Mouse (Mus musculus): ENCODE data around the gene Nt5e. TPM values are rescaled to one million over a fixed set of nuclear protein-coding genes. Genes with fewer than 3 reads are reported as not detected.

Nt5e gene
- polyA plus RNA-seq, 1 experiment from 2014 or later, result 5.0 TPM

DNA sequence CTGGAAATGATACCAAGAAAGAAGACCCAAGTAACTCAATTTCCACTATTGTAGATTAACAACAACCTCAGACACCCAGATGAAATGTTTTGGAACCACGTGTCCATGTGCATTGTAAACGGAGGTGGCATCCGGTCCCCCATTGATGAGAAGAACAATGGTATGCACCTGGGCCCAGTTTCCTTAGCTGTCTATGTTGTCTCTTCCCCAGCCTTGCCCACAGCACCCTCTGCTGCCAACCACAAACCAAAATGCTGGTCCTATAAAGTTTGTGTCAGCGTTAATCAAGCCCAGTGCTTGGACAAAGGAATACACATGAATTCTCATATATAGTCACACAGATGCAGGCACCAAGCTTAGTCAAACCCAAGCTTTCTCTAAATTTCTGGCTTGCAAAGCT lies 39.3 kb downstream of the Nt5e start:
- Histone ChIP-seq H3K4me3 (no peak overlapping the region), H3K9ac (no peak overlapping the region), H3K4me2 (no peak overlapping the region), H3K36me3 (peaks cover 4% of the 10 kb centered on the region; the same call in 1 of the 2 replicates), H3K27ac (no peak overlapping the region), H3K9me3 (replicated peaks) (no peaks in the 10 kb centered on the region), H3K4me1 (replicated peaks) (peaks cover 18% of the 10 kb centered on the region), H3K27me3 (no peaks in the 10 kb centered on the region)
- no peak for ATAC-seq (replicated peaks; ENCODE audit: insufficient number of reproducible peaks, insufficient read depth, low FRiP score, low read depth)
- 81% methylated on average over 4 of the region's 4 CpGs for WGBS

DNA sequence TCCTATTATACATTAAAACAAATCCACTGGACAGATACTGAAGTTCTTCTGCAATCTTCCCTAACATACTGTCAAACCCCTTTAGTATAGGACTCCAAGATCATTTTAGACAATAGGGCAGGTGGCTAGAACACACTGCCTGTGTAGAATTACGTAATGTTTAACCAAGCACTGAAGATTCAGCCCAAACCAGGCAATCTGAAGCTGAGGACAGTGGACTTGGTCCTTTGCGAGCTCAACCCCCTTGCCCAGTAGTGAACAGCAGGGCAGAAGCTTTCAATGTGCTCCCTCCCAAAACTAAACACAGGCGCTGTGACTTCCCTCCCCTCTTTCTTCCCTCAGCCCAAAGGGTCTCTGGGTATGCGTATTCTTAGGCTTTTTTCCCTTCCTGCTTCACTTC lies 39.8 kb downstream of the Nt5e start:
- Histone ChIP-seq H3K27ac (no peak overlapping the region), H3K9ac (no peak overlapping the region), H3K27me3 (no peaks in the 10 kb centered on the region), H3K4me2 (no peak overlapping the region), H3K36me3 (peaks cover 4% of the 10 kb centered on the region; the same call in 1 of the 2 replicates), H3K9me3 (replicated peaks) (no peaks in the 10 kb centered on the region), H3K4me1 (replicated peaks) (peaks cover 14% of the 10 kb centered on the region), H3K4me3 (no peak overlapping the region)
- WGBS, result 90% methylated on average over 4 of the region's 4 CpGs
- no peak for ATAC-seq (replicated peaks; ENCODE audit: insufficient number of reproducible peaks, insufficient read depth, low FRiP score, low read depth)

DNA sequence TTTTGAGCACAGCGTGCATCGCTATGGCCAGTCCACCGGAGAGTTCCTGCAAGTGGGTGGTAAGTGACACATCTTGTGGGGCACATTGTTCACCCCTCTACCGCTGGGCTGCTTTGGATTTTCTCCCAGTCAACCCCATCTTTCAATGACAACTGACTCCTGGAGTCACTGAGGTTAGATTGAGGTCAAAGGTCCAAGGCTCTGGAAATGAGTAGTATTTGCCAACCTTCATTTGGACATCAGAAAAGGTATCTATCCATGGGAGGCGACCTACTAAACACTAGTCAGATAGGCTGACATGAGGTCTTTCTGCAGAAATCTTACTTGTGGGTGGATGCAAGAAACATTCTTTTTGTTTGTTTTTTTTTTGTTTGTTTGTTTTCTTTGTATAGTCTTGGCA lies 40.3 kb downstream of the Nt5e start:
- Histone ChIP-seq H3K27ac (no peak overlapping the region), H3K4me3 (no peak overlapping the region), H3K4me2 (no peak overlapping the region), H3K27me3 (no peaks in the 10 kb centered on the region), H3K9ac (no peak overlapping the region), H3K9me3 (replicated peaks) (no peaks in the 10 kb centered on the region), H3K36me3 (peaks cover 4% of the 10 kb centered on the region; the same call in 1 of the 2 replicates), H3K4me1 (replicated peaks) (peaks cover 13% of the 10 kb centered on the region)
- 86% methylated on average over 5 of the region's 5 CpGs for WGBS
- no peak for ATAC-seq (replicated peaks; ENCODE audit: insufficient number of reproducible peaks, insufficient read depth, low FRiP score, low read depth)

DNA sequence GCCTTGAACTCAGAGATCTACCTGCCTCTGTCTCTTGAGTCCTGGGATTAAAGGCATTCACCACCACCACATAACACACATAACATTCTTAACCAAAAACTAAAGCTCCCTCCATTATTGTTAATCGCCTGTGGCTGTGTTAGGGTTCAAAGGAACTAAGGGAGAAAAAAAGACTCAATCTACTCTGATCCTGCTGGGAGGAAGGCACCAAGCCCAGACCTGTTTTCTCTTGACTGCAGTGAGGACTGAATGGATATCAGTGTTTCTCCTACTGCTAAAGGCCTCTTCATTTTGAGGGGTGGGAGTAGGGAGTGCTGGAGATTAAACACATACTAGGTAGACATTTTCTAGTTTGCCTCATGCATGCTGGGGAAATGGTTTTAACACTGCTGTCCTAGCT lies 40.8 kb downstream of the Nt5e start:
- H3K36me3 ChIP-seq, result peaks cover 4% of the 10 kb centered on the region; the same call in 1 of the 2 replicates
- H3K27ac ChIP-seq, result no peak overlapping the region
- no peaks in the 10 kb centered on the region for H3K27me3 ChIP-seq
- H3K4me1 ChIP-seq (replicated peaks), result peaks cover 9% of the 10 kb centered on the region
- H3K9ac ChIP-seq, result no peak overlapping the region
- no peak overlapping the region for H3K4me3 ChIP-seq
- no peaks in the 10 kb centered on the region for H3K9me3 ChIP-seq (replicated peaks)
- no peak overlapping the region for H3K4me2 ChIP-seq
- no peak for ATAC-seq (replicated peaks; ENCODE audit: insufficient number of reproducible peaks, insufficient read depth, low FRiP score, low read depth)
- WGBS, result 57% methylated on average over 1 of the region's 1 CpGs

DNA sequence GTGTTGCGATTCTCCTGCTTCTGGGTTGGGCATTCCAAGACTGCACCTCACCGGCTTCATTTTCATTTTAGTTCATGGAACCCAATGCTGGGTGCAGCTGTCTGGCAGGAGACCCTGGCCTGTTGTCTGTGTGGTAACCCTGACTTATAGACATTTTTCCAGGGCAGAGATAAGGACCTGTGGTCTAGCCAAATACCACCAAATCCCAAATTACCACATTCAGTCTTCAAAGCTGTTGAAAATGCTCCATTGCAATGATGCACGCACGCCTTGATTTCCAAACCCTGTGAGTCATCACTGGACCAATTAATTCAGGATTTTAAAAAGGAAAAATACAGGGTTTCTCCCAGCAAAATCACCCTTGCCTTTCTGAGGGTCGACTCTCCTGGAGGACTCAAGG lies 41.5 kb downstream of the Nt5e start:
- Histone ChIP-seq H3K4me2 (no peak overlapping the region), H3K4me3 (no peak overlapping the region), H3K36me3 (peaks cover 4% of the 10 kb centered on the region; the same call in 1 of the 2 replicates), H3K4me1 (replicated peaks) (peaks cover 2% of the 10 kb centered on the region; the same call in 1 of the 2 replicates), H3K9ac (no peak overlapping the region), H3K27ac (no peak overlapping the region), H3K27me3 (no peaks in the 10 kb centered on the region), H3K9me3 (replicated peaks) (no peaks in the 10 kb centered on the region)
- WGBS, result 87% methylated on average over 5 of the region's 5 CpGs
- ATAC-seq (replicated peaks; ENCODE audit: insufficient number of reproducible peaks, insufficient read depth, low FRiP score, low read depth), result no peak

DNA sequence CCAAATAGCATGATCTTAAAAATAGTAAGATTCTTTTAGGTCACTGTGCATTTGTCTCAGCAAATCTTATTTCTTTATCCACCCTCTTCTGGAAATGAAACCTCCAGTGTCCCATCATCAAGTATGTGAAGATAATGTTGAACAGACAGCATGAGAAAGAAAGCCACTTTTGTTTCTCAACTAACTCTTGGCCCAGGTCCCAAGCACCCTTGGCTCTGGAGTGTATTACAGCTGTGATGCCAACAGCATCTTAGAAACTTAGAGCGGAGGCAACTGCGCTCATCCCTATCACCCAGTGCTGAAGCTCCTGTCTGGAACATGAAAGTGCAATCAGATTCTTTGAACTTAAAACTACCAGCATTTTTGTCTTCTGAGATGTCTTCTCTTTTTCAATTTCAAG lies 42.7 kb downstream of the Nt5e start:
- 0 out of 2 replicates have a peak, but pooled peaks cover 4% of the 10 kb centered on the region for H3K36me3 ChIP-seq
- 59% methylated on average over 2 of the region's 2 CpGs for WGBS
- no peak overlapping the region for H3K4me2 ChIP-seq
- H3K27me3 ChIP-seq, result no peaks in the 10 kb centered on the region
- no peak overlapping the region for H3K4me3 ChIP-seq
- no peak for ATAC-seq (replicated peaks; ENCODE audit: insufficient number of reproducible peaks, insufficient read depth, low FRiP score, low read depth)
- no peaks in the 10 kb centered on the region for H3K9me3 ChIP-seq (replicated peaks)
- H3K9ac ChIP-seq, result no peak overlapping the region
- H3K4me1 ChIP-seq (replicated peaks), result peaks cover 2% of the 10 kb centered on the region; the same call in 1 of the 2 replicates
- H3K27ac ChIP-seq, result no peak overlapping the region

DNA sequence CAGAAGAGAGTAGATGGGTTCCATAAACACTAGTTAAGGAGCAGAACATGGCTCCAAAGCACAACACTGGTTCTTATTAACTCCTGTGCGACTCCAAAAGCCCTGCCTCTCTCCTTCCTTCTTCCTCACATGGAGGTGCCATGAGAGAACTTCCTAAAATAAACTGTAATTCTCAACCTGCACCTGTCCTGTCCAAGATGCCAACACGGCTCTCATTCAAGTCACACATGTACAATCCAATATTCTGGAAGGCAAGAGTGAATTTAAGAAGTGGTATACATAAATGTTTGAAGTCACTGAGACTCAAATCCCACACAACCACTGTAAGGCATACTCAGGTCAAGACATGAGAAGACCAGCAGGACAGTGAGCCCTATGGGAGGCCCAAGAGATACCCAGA lies 44.2 kb downstream of the Nt5e start:
- H3K4me2 ChIP-seq, result no peak overlapping the region
- no peaks in the 10 kb centered on the region for H3K9me3 ChIP-seq (replicated peaks)
- no peak overlapping the region for H3K9ac ChIP-seq
- no peaks in the 10 kb centered on the region for H3K27me3 ChIP-seq
- H3K4me1 ChIP-seq (replicated peaks), result peaks cover 2% of the 10 kb centered on the region; the same call in 1 of the 2 replicates
- WGBS, result 90% methylated on average over 2 of the region's 2 CpGs
- no peaks in the 10 kb centered on the region for H3K36me3 ChIP-seq
- ATAC-seq (replicated peaks; ENCODE audit: insufficient number of reproducible peaks, insufficient read depth, low FRiP score, low read depth), result no peak
- no peak overlapping the region for H3K4me3 ChIP-seq
- no peak overlapping the region for H3K27ac ChIP-seq

DNA sequence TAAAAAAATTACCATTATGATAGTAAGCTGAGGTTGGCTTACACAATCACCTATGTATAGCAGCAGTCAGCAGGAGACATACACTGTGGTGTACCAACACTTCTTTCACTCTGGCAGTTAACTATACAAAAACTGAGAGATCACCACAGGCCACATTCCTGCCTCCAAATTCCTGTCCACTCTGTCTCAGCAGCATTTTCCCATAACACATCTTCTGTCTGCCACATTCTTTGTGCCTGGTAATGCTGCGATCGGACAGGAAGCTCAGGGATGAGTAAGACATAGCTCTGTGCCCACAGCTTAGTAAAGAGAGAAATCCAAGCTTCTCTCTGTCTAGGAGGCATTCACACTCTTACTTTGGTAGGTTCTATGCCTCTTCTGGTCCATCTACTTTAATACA lies 46.0 kb downstream of the Nt5e start:
- 54% methylated on average over 2 of the region's 2 CpGs for WGBS
- no peak for ATAC-seq (replicated peaks; ENCODE audit: insufficient number of reproducible peaks, insufficient read depth, low FRiP score, low read depth)
- Histone ChIP-seq H3K4me3 (no peak overlapping the region), H3K27me3 (no peaks in the 10 kb centered on the region), H3K36me3 (no peaks in the 10 kb centered on the region), H3K4me2 (no peak overlapping the region), H3K9me3 (replicated peaks) (no peaks in the 10 kb centered on the region), H3K27ac (no peak overlapping the region), H3K4me1 (replicated peaks) (peaks cover 2% of the 10 kb centered on the region; the same call in 1 of the 2 replicates), H3K9ac (no peak overlapping the region)

DNA sequence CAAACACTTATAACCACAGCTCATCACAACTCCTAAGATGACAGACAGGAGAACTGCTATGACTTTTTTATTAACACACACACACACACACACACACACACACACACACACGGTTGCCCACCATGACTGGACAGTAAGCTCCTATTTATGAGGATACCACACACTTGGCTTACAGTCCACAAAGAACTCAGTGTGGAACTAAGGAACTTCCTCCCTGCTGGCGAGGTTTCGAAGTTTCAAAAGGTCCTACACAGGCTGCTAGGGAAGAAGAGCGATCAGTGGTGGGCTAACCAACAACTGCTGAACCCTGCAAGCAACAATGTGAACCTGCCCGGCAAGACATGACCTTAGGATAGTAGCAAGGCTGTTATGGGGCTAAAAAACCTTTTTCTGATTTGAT lies 50.5 kb downstream of the Nt5e start:
- H3K4me2 ChIP-seq, result no peak overlapping the region
- no peak overlapping the region for H3K9ac ChIP-seq
- no peak overlapping the region for H3K27ac ChIP-seq
- H3K4me3 ChIP-seq, result no peak overlapping the region
- peaks cover 17% of the 10 kb centered on the region for H3K36me3 ChIP-seq
- WGBS, result 80% methylated on average over 5 of the region's 5 CpGs
- no peak for ATAC-seq (replicated peaks; ENCODE audit: insufficient number of reproducible peaks, insufficient read depth, low FRiP score, low read depth)
- H3K9me3 ChIP-seq (replicated peaks), result no peaks in the 10 kb centered on the region
- H3K27me3 ChIP-seq, result no peaks in the 10 kb centered on the region
- no peaks in the 10 kb centered on the region for H3K4me1 ChIP-seq (replicated peaks)

DNA sequence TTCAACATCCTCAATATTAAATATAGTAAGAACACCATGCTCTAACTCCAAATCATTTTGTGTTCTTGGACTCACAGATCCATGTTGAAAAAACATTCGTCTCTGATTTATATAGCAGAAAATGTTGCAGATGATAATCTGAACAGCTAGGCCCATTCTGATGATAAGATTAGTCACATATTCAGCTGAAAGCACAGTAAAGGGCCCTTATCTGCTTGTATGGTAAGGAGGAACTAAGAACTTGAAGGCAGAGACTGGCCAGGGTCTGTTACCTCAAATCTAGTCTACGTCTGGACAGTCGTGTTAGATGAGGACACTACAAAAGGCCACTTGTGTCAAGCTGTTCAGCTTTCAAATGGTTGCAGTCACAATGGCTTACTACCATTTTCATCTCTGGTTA lies 52.1 kb downstream of the Nt5e start:
- Histone ChIP-seq H3K36me3 (peaks cover 21% of the 10 kb centered on the region), H3K9me3 (replicated peaks) (no peaks in the 10 kb centered on the region), H3K4me3 (no peak overlapping the region), H3K4me2 (no peak overlapping the region), H3K4me1 (replicated peaks) (no peaks in the 10 kb centered on the region), H3K9ac (no peak overlapping the region), H3K27ac (no peak overlapping the region), H3K27me3 (no peaks in the 10 kb centered on the region)
- no peak for ATAC-seq (replicated peaks; ENCODE audit: insufficient number of reproducible peaks, insufficient read depth, low FRiP score, low read depth)
- WGBS, result 64% methylated on average over 3 of the region's 3 CpGs

DNA sequence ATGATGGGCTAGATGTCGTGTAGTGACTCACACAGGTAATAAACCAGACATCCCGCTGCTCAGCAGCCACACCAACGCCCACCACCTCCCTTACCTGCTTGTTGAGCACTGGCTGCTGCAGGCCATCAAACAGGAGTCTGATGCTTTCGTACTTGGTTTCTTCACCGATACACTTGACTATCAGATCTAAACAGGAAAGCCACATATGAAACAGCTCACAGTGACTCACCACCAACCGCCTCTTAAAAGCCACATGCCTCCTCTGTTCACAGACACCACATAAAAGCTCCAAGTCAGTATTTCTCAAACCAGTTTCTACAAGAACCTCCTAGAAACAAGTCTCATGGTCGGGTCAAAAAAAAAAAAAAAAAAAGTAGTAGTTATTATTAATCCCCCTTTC lies 53.1 kb downstream of the Nt5e start:
- H3K4me2 ChIP-seq, result no peak overlapping the region
- H3K36me3 ChIP-seq, result peaks cover 26% of the 10 kb centered on the region
- no peaks in the 10 kb centered on the region for H3K4me1 ChIP-seq (replicated peaks)
- ATAC-seq (replicated peaks; ENCODE audit: insufficient number of reproducible peaks, insufficient read depth, low FRiP score, low read depth), result no peak
- 72% methylated on average over 7 of the region's 7 CpGs for WGBS
- H3K27me3 ChIP-seq, result no peaks in the 10 kb centered on the region
- no peak overlapping the region for H3K4me3 ChIP-seq
- H3K9me3 ChIP-seq (replicated peaks), result no peaks in the 10 kb centered on the region
- H3K9ac ChIP-seq, result no peak overlapping the region
- no peak overlapping the region for H3K27ac ChIP-seq

DNA sequence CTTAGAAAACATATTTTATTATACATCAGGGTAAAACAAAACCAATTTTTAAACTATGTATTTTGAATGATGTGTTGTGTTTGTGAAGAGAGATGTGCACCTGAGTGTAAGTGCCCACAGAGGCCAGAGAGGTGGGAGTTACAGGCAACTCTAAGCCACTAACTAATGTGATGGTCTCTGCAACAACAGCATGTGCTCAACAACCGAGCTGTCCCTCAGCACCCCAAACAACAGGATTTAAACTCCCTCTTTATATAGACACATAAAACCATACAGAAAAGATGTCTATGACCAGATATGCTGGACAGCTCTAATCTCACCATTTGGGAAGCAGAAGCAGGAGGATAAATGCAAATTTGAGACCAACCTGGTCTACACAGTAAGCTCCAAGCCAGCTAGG lies 53.5 kb downstream of the Nt5e start:
- H3K9me3 ChIP-seq (replicated peaks), result no peaks in the 10 kb centered on the region
- H3K27ac ChIP-seq, result no peak overlapping the region
- 70% methylated on average over 1 of the region's 1 CpGs for WGBS
- no peak for ATAC-seq (replicated peaks; ENCODE audit: insufficient number of reproducible peaks, insufficient read depth, low FRiP score, low read depth)
- no peaks in the 10 kb centered on the region for H3K27me3 ChIP-seq
- H3K4me1 ChIP-seq (replicated peaks), result no peaks in the 10 kb centered on the region
- no peak overlapping the region for H3K4me2 ChIP-seq
- peaks cover 30% of the 10 kb centered on the region for H3K36me3 ChIP-seq
- no peak overlapping the region for H3K9ac ChIP-seq
- H3K4me3 ChIP-seq, result no peak overlapping the region
